8 mouse cellular contexts compared by ENCODE assay signal in genomic region chr17:5324236-5324876, GRCm38 (mm10).
DNase-seq lines count a peak whose midpoint lies in the region; ATAC-seq lines count a peak whose summit lies in the region.

No protein-coding gene starts in this region.

- WGBS in forebrain, embryonic 10.5 days = 29% methylated on average over 10 of the region's 10 CpGs
- whole genome bisulfite sequencing in limb, embryonic 10.5 days = 6% methylated on average over 10 of the region's 10 CpGs
- 26% methylated on average over 10 of the region's 10 CpGs for WGBS in midbrain, embryonic 16.5 days

- peak; percentile 33 for ATAC-seq in midbrain, embryonic 16.5 days

- peak overlapping the region; percentile 63 for H3K27ac ChIP-seq in forebrain, embryonic 10.5 days
- no peak overlapping the region for H3K27ac ChIP-seq in limb, embryonic 10.5 days
- peak overlapping the region; percentile 17; the same call in 1 of the 2 replicates for H3K27ac ChIP-seq in midbrain, embryonic 16.5 days (ENCODE audit: low read length)

- H3K36me3 ChIP-seq in forebrain, embryonic 10.5 days (replicated peaks) = peaks cover 68% of the 10 kb centered on the region
- peaks cover 77% of the 10 kb centered on the region for H3K36me3 ChIP-seq in limb, embryonic 10.5 days
- peaks cover 15% of the 10 kb centered on the region; the same call in 1 of the 2 replicates for H3K36me3 ChIP-seq in midbrain, embryonic 16.5 days (ENCODE audit: control insufficient read depth, insufficient read depth, low read length)

- no peak overlapping the region for H3K9ac ChIP-seq in midbrain, embryonic 16.5 days (ENCODE audit: low read depth, low read length)

- peaks cover 62% of the 10 kb centered on the region for H3K4me1 ChIP-seq in forebrain, embryonic 10.5 days
- H3K4me1 ChIP-seq in limb, embryonic 10.5 days = peaks cover 38% of the 10 kb centered on the region
- H3K4me1 ChIP-seq in midbrain, embryonic 16.5 days (ENCODE audit: control insufficient read depth, insufficient read depth, low read length) = peaks cover 15% of the 10 kb centered on the region

- intact Hi-C loops in heart, postnatal 14 days (cut with DNase I) = no loop called here

- peaks cover 75% of the 10 kb centered on the region for H3K27me3 ChIP-seq in forebrain, embryonic 10.5 days (ENCODE audit: poor library complexity, severe bottlenecking)
- H3K27me3 ChIP-seq in limb, embryonic 10.5 days (ENCODE audit: low read depth, poor library complexity, severe bottlenecking) = peaks cover 13% of the 10 kb centered on the region; the same call in 1 of the 2 replicates
- no peaks in the 10 kb centered on the region for H3K27me3 ChIP-seq in midbrain, embryonic 16.5 days (ENCODE audit: control insufficient read depth, insufficient read depth, low read depth, low read length)

- no peak overlapping the region for H3K4me2 ChIP-seq in midbrain, embryonic 16.5 days (ENCODE audit: low read length)

- H3K9me3 ChIP-seq in forebrain, embryonic 10.5 days = no peaks in the 10 kb centered on the region
- no peaks in the 10 kb centered on the region for H3K9me3 ChIP-seq in limb, embryonic 10.5 days (replicated peaks)
- no peaks in the 10 kb centered on the region for H3K9me3 ChIP-seq in midbrain, embryonic 16.5 days (replicated peaks; ENCODE audit: control insufficient read depth, low read length, poor library complexity, severe bottlenecking)

- no peak overlapping the region for H3K4me3 ChIP-seq in forebrain, embryonic 10.5 days
- no peak overlapping the region; the same call in 1 of the 2 replicates for H3K4me3 ChIP-seq in limb, embryonic 10.5 days
- H3K4me3 ChIP-seq in midbrain, embryonic 16.5 days (ENCODE audit: low read depth, low read length) = no peak overlapping the region

- DNase-seq in adrenal gland, postnatal 10 days = peak; percentile 62
- DNase-seq in adrenal gland, adult 18-20 months (ENCODE audit: low spot score in 2 of 2) = no peak
- DNase-seq in forebrain, embryonic 10.5 days (ENCODE audit: extremely low spot score, low spot score) = peak; percentile 79
- DNase-seq in heart, postnatal 14 days = peak; percentile 25 to 72
- DNase-seq in limb, embryonic 10.5 days (ENCODE audit: low spot score) = peak; percentile 80
- DNase-seq in layer of hippocampus, adult 9-11 months = no peak
- DNase-seq in right cerebral cortex, adult 18-20 months = no peak

Comparison
In these comparisons a context has a peak if more than half of its experiments do, and no peak if none do; other contexts are left out.
1. DNase-seq: peak in adrenal gland, postnatal 10 days (single experiment), forebrain, embryonic 10.5 days (single experiment), heart, postnatal 14 days (2 of 2) and limb, embryonic 10.5 days (single experiment); none in adrenal gland, adult 18-20 months (0 of 2), layer of hippocampus, adult 9-11 months (single experiment) and right cerebral cortex, adult 18-20 months (single experiment).